Mouse (Mus musculus) midbrain, embryonic 12.5 days (tissue): Measurements from ENCODE around the gene Dock6. TPM values are rescaled to one million over a fixed set of nuclear protein-coding genes. Genes with fewer than 3 reads are reported as not detected.
A peak's percentile ranks its signal among the peaks of the same experiment; 100 is the strongest.

Experiments
- ATAC-seq: fragments of 200-750 bp; cut with Nextera tagmentation; 2 replicates; pipeline ENCODE4 v1.8.0; 2017; ENCODE audit warnings: low read depth, moderate TSS enrichment, moderate library complexity; ENCODE audit not compliant: low FRiP score
- H3K27ac ChIP-seq: fragments of 300-500 bp; sonication (generic); replicated peaks from 2 replicates; pipeline ENCODE4 v1.5.1; 2016; ENCODE audit warnings: mild to moderate bottlenecking
- H3K27me3 ChIP-seq: fragments of 300-500 bp; sonication (generic); 2 replicates; pipeline ENCODE4 v1.6.1; 2016; ENCODE audit warnings: mild to moderate bottlenecking
- H3K36me3 ChIP-seq: fragments of 300-500 bp; sonication (generic); 2 replicates; pipeline ENCODE4 v1.6.1; 2016
- H3K4me1 ChIP-seq: fragments of 300-500 bp; sonication (generic); 2 replicates; pipeline ENCODE4 v1.6.1; 2016
- H3K4me2 ChIP-seq: fragments of 300-500 bp; sonication (generic); replicated peaks from 2 replicates; pipeline ENCODE4 v1.6.1; 2016; ENCODE audit warnings: mild to moderate bottlenecking, moderate library complexity
- H3K4me3 ChIP-seq: fragments of 300-500 bp; sonication (generic); 2 replicates; pipeline ENCODE4 v1.5.1; 2016; ENCODE audit warnings: mild to moderate bottlenecking
- H3K9ac ChIP-seq: fragments of 300-500 bp; sonication (generic); replicated peaks from 2 replicates; pipeline ENCODE4 v1.6.1; 2016; ENCODE audit warnings: mild to moderate bottlenecking, moderate library complexity
- H3K9me3 ChIP-seq: fragments of 300-500 bp; sonication (generic); 2 replicates; pipeline ENCODE4 v1.6.1; 2016; ENCODE audit warnings: mild to moderate bottlenecking
- WGBS: fragments of 180-500 bp; shearing (Covaris S2); methylation state at CpG from one replicate; pipeline ENCODE4 v1.1.7; 2016; 5-methylcytosine and 5-hydroxymethylcytosine counted together
- microRNA-seq: library from miRNA; unstranded; fragments of <30 nt; microRNA quantifications from one replicate; pipeline ENCODE4, GENCODE M21; 2017
- polyA plus RNA-seq: library from polyadenylated mRNA; unstranded; fragments of >200 nt; fragmentation: Nextera tagmentation; extraction: Ambion mirVana; gene quantifications from 2 replicates; pipeline ENCODE4 v1.2.1, GENCODE M21; 2016

The Dock6 gene
- polyA plus RNA-seq, 1 experiment from 2014 or later: 24.5 TPM

DNA sequence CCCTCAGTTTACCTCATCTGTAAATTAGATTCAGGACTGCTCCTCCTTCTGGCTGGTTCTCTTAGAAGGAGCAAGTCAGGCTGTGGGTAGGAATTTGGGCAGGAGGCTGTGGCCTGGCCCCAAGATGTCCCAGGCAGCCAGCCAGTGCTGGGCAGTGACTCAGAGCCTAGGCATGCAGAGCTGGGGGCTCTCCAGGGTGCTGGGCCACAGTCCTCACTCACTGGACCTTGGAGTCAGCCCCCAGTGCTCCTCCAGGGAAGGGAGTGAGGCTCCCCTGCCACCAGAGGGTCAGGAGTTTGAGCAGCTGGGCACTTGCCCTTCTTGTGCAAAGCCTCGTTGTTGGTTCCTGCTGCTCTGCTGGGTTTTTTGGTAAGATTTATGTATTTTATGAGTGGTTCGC is 98.4 kb downstream of the Dock6 start:
- H3K9me3 ChIP-seq: no peaks in the 10 kb centered on the region
- ATAC-seq: no peak
- peaks cover 7% of the 10 kb centered on the region for H3K4me1 ChIP-seq
- peaks cover 44% of the 10 kb centered on the region for H3K36me3 ChIP-seq
- H3K27me3 ChIP-seq: no peaks in the 10 kb centered on the region
- no peak overlapping the region for H3K27ac ChIP-seq
- 89% methylated on average over 2 of the region's 2 CpGs for WGBS
- no peak overlapping the region for H3K4me2 ChIP-seq
- no peak overlapping the region for H3K4me3 ChIP-seq
- no peak overlapping the region for H3K9ac ChIP-seq

DNA sequence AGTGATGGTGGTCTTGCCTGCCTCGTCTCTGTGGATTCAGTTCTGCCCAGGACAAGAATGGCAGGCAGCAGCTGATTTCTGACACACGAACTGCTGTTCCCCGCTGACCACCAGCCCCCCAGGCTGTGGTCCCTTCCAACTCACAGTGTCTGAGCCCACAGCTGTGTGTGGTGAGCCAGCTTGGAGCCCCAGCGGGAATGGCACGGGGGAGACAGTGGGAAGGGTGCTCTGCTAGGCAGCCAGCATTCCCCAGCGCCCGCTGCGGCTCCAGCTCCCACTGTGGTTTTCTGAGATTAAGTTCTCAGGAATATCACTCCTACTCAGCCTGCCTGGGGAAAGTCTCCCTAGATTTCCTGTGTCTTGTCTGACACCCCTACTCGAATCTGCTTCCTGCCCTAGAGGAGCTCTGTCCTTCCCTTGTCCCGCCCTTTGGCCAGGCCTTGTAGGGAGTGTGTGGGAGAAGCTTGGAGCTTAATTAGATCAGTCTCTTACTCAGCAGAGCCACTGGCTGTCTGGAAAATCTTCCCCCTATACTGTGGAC is 100.1 kb downstream of the Dock6 start:
- Histone ChIP-seq H3K9ac (no peak overlapping the region), H3K27ac (peak overlapping the region; percentile 27), H3K4me2 (no peak overlapping the region), H3K27me3 (no peaks in the 10 kb centered on the region), H3K36me3 (peaks cover 61% of the 10 kb centered on the region), H3K4me1 (no peaks in the 10 kb centered on the region), H3K9me3 (no peaks in the 10 kb centered on the region), H3K4me3 (no peak overlapping the region)
- no peak for ATAC-seq
- 71% methylated on average over 10 of the region's 10 CpGs for WGBS

DNA sequence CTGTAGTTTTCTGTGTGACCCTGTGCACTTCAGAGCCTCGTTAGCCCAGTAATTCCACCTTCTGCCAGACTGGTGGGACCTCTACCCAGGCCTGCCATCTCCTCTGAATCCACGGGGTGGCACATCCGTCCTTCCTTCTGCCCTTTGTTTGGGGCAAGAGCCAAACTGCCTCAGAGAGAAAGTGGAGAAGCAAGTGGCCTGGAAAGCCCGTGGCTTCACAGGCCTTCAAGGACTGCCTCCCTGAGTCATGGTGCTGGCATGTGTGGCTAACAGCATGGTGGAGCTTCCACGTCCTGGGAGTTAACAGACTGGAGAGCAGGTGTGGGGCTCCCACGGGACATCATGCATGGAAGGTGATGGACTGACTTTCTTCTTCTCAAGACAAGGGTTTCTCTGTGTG is 101.1 kb downstream of the Dock6 start:
- no peak overlapping the region for H3K4me3 ChIP-seq
- H3K4me2 ChIP-seq: no peak overlapping the region
- no peak overlapping the region; the same call in 1 of the 2 replicates for H3K27ac ChIP-seq
- peaks cover 62% of the 10 kb centered on the region for H3K36me3 ChIP-seq
- ATAC-seq: no peak
- no peaks in the 10 kb centered on the region for H3K27me3 ChIP-seq
- no peak overlapping the region for H3K9ac ChIP-seq
- H3K4me1 ChIP-seq: no peaks in the 10 kb centered on the region
- 84% methylated on average over 6 of the region's 6 CpGs for WGBS
- no peaks in the 10 kb centered on the region for H3K9me3 ChIP-seq

DNA sequence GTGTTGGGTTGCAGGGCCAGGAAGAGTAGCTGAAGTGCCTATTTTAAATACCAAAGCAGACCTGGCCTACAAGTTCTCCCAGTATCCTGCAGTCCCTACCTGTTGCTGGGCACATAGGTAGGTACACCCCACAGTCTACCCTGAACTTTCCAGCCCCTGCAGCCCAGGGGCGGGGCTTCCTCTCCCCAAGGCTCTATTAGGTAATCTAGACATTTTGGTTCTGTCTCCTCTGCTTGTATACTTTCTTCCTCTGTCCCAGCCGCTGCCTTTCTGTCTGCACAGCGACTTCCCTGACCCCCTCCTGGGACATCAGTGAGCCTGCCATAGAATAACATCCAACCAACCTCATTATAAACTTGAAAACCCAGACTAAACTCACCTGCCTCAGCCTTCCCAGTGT is 102.1 kb downstream of the Dock6 start:
- Histone ChIP-seq H3K27me3 (no peaks in the 10 kb centered on the region), H3K36me3 (peaks cover 65% of the 10 kb centered on the region), H3K9ac (no peak overlapping the region), H3K4me3 (no peak overlapping the region), H3K9me3 (no peaks in the 10 kb centered on the region), H3K27ac (no peak overlapping the region), H3K4me1 (no peaks in the 10 kb centered on the region), H3K4me2 (no peak overlapping the region)
- 0 out of 2 replicates have a peak, but pooled peaks have one; percentile 5 for ATAC-seq
- 75% methylated on average over 3 of the region's 3 CpGs for WGBS

Small RNA genes within 50 kb of the gene (microRNA-seq; reads per million reads assigned to microRNA genes)
- gene Mir7083: 5.6 reads per million, percentile 20 among the genes with 10 or more reads in this experiment

Other genes with a start within 250 kb of the Dock6 start
- 178 and 189 TPM in 2 replicates for gene Smarca4, start 236.5 kb downstream of the Dock6 start, polyA plus RNA-seq
- 39.5 and 43.5 TPM in 2 replicates for gene Ldlr, start 129.2 kb downstream of the Dock6 start, polyA plus RNA-seq
- 74.2 and 87.2 TPM in 2 replicates for gene Spc24, start 92.3 kb downstream of the Dock6 start, polyA plus RNA-seq
- 7.7 and 9.9 TPM in 2 replicates for gene Kank2, start 53.9 kb downstream of the Dock6 start, polyA plus RNA-seq
- gene Angptl8, start 17.1 kb downstream of the Dock6 start, polyA plus RNA-seq: 0.28 and 0.64 TPM in 2 replicates
- 13.2 and 13.4 TPM in 2 replicates for gene Rab3d, start 65.6 kb upstream of the Dock6 start, polyA plus RNA-seq
- 6.1 and 6.9 TPM in 2 replicates for gene Ccdc159, start 74.8 kb upstream of the Dock6 start, polyA plus RNA-seq
- 32.7 and 36.9 TPM in 2 replicates for gene Tmem205, start 74.9 kb upstream of the Dock6 start, polyA plus RNA-seq
- gene Plppr2, start 84.4 kb upstream of the Dock6 start, polyA plus RNA-seq: 45.6 and 47.0 TPM in 2 replicates
- gene Swsap1, start 103.1 kb upstream of the Dock6 start, polyA plus RNA-seq: 7.8 and 8.1 TPM in 2 replicates
- gene Epor, start 110.9 kb upstream of the Dock6 start, polyA plus RNA-seq: 3.0 and 3.4 TPM in 2 replicates
- gene Rgl3, start 136.8 kb upstream of the Dock6 start, polyA plus RNA-seq: 2.7 TPM in 2 replicates
- 3.8 and 4.9 TPM in 2 replicates for gene Ccdc151, start 150.0 kb upstream of the Dock6 start, polyA plus RNA-seq
- gene Prkcsh, start 150.2 kb upstream of the Dock6 start, polyA plus RNA-seq: 99.2 and 100.0 TPM in 2 replicates
- 60.4 and 61.9 TPM in 2 replicates for gene Elavl3, start 199.4 kb upstream of the Dock6 start, polyA plus RNA-seq
- not detected in 2 replicates for gene Gm49318, start 218.6 kb upstream of the Dock6 start, polyA plus RNA-seq
- 19.0 and 21.2 TPM in 2 replicates for gene Zfp653, start 218.7 kb upstream of the Dock6 start, polyA plus RNA-seq
- gene Ecsit, start 232.8 kb upstream of the Dock6 start, polyA plus RNA-seq: 35.6 and 40.7 TPM in 2 replicates
- gene Cnn1, start 246.6 kb upstream of the Dock6 start, polyA plus RNA-seq: 6.7 TPM in 2 replicates